Mouse (Mus musculus): ENCODE measurements at regions not wholly inside any gene's neighbourhood (a gene's known extent, or its start where the extent isn't known, plus 50 kb on each side); places are given as distances from the start of the nearest gene placed in this dataset.

DNA sequence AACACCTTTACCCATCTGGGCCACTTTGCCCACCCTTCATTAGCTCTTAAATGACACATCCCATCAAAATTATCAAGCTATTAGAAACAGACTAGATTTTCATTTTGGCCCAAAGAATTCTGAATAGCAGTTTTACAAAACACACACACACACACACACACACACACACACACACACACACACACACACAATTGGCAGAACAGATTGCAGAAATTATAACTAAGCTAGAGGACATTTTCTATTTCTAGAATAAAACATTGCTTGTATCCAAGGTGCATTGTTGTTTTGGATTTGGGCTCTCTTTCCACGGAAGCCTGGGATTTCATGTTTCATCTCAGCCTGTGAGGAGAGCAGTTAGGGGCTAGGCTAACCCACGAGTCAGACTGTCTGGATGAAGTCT is 455.1 kb downstream of the Etnk1 start:
- no peak for DNase-seq (ENCODE audit: low spot score)

DNA sequence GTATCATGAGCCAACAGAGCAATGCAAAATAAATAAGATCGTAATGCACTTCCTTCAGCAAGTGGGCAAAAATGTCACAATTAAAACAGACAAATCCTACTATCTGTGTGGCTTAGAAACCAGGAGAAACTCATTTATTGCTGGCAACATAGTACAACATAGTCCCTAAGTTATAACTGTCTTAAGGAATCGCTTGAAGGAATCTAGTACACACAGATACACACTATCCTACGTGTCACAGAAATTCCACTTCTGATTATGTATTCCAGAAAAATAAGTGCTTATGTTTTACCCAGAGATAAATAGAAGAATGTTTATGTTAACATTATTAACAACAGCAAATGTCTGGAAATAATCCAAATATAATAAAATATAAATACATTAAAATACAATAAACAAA is 457.9 kb downstream of the Etnk1 start:
- no peak for DNase-seq (ENCODE audit: low spot score)

DNA sequence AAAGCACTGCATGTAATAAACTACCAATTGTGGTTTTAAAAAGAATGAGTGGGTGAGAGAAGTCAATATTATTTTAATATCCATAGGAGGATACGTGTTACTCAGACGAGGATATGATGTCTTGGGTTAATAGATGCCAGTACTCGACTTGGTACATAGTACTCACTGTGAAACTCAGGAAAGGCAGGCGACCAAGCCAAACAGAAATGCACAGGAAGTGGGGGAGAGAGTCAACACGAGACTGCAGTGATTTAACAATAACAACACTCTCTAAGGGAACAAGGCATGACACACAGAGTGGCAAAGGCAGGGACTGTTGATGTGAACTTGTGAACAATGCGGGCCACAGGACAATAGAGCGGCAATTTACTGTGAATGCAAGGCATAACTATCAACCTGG is 464.6 kb downstream of the Etnk1 start:
- DNase-seq (ENCODE audit: low spot score): no peak

DNA sequence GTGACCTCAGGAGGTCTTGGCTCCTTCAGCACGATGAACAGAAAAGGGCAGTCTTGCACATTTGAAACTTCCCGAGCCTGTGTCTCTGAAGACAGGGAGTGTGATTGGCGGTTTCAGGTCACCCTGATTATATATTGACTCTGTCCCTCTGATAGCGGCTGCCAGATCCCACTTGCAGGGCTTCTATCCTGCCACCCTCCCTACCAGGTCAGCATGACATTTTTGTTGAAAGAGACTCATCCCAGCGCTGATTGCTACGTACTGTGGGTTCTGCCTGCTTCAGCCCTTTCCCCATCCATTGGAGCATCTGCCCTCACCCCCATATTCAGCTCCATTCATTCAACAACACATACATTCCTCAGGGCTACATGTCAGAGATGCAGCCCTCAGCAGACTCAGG is 466.7 kb downstream of the Etnk1 start:
- peak; percentile 69 for DNase-seq (ENCODE audit: low spot score)

DNA sequence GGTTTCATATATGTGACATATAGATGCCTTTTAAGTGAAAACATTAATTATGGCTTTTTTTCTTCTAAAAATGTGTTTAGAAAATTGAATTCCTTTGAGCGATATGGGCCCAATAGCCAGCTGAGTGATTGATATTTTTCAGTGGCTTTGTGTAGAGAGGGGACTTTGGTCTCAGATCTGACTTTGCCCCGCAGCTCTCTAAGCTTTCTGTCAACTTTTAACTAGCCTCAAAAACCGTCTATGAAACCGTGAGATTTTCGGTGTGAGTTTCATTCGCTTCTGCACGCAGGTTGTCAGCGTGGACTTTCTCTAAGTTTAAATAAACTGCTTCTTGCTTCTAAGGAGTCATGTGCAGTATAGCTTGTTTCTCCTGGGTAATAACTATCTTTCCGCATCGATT is 467.3 kb downstream of the Etnk1 start:
- DNase-seq (ENCODE audit: low spot score): peak; percentile 55

DNA sequence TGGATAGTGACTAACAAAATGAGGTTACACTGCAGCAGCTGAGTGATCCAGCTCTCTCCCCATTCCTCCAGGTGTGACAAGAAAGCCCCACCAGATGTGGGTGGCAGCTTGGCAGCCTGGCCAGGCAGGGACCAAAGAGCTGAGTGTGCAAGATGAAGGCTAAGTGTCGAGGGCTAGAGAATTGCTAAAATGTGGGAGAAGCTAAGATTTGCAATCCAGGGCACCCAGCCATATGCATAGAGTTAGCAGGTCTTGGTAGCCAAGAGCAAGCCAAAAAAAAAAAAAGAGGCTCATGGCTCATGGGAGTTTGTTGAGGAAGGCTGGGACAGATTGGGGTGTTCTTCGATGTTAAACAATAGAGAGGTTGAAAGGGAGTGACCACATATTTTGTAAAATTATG is 468.0 kb downstream of the Etnk1 start:
- DNase-seq (ENCODE audit: low spot score): no peak

DNA sequence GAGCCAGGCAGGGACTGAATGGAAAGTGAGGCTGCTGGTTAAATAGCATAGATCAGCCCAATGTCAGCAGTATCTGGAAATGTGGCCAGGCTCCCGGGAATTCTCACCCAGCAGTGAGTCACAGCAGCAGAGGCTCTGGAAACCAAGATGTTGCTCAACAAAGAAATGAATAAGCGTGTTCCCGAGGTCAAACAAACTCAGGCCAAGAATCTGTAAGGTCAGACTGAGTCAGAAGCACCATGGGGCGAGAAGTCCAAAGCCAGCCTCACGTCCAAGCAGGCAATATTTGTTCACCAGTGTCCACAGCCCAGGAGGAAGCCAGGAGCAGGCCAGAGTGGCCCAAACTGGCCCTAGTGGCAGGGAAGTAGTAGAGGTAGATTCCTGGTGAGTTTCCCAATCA is 473.6 kb downstream of the Etnk1 start:
- peak; percentile 84 for DNase-seq (ENCODE audit: low spot score)

DNA sequence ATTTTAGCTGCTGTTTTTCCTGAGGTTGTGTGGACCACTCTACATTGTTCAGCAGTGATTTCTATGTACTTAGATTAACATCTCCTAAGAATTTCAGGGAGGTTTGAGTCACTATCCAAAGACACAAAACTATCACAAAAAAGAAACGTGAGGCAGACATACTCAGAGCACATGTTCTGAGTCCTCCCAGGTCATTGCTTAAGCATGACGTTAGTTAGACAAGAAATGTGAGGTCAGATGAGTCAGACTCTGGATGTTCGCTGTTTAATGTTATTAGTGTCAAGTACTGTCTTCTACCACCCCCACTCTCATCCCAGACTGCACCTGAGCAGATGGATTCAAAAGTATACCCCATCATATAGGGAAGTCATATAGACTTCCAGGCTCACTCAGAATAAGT is 475.0 kb downstream of the Etnk1 start:
- no peak for DNase-seq (ENCODE audit: low spot score)

DNA sequence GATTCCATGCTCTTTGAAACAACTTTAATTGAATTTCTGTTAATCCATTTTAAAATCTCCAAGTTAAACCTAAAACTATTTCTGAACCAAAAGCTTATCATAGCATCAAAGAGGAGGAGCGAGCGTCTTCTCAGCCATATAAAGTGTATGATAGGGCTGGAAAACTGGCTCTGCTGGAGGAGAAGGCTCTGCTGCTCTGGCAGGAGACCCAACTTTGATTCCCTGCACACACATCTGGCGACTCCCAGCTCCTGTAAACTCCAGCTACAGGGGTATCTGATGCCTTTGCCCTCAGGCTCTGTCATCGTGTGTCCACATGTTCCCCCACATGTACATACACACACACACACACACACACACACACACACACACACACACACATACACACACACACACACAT is 479.0 kb downstream of the Etnk1 start:
- no peak for DNase-seq (ENCODE audit: low spot score)

DNA sequence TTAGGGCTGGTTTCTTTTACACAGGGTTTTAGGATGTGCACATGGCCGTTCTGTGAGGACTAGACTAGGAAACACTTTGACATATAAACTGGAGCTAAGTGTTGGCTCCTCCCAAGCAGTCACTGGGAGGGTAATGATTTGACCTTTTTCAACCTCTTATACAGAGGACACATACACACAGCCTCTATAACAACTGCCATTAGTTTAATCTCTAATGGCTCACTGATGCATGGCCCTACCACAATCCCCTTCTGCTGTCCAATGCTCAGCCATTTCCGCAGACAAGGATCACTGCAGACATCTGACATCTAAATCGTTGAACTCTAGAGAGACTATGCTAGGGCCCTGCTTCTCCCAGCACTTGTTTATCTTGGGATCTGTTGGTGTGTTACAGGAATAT is 481.5 kb downstream of the Etnk1 start:
- no peak for DNase-seq (ENCODE audit: low spot score)

DNA sequence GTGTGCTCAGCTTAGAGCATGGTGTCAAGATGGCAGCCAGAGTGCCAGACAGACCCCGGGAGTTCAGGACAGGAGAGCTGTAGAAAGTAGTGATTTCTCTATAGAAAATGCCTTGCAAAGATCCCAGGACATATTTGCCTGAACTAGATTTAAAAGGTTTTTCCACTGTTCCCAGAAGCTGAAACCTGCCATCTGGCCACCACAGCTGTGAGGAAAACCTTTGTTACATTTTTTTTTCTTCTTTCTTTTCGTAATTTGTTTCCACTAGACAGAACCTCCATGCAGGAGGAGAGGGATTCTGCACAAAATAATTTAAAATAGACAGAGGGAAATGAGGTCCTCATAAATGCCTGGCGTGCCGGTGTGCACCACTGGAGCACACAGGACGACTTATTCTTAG is 489.6 kb downstream of the Etnk1 start:
- DNase-seq (ENCODE audit: low spot score): no peak

DNA sequence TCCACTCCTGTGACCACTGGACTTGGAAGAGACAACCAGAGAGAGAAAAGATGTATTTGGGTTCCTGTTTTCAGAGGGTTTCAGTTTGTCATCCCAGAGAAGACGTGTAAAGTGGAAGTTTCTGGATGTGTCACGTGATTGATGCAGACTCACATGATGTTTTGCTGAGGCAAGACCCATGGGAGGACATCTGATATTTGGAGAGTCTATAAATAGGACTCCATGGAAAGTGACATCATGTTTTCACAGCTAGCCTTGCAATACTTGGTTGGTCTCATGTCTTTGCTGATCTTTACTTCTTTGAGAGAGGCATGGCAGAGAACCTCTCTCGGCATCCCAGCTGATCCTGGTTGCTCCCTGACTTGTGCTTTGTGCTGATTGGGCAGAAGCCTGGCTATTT is 493.8 kb downstream of the Etnk1 start:
- DNase-seq (ENCODE audit: low spot score): no peak

DNA sequence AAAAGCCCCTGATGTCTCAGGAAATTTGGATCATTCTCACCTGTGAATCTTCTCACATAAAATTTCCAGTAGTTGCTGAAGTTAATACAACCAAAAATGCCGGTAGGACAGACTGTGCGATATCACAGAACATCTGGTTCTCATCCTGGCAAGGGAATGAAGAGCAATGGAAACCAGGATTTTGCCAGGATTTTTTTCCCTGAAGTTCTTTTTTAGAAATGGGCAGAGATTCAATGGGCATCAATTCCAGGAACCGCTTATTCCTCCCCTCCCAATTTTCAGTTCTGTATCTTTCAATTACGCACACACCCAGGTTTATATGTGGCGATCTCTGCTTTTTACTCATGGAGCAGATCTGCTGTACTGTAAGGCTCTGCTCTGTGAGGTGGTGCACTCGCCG is 496.3 kb downstream of the Etnk1 start:
- no peak for DNase-seq (ENCODE audit: low spot score)

DNA sequence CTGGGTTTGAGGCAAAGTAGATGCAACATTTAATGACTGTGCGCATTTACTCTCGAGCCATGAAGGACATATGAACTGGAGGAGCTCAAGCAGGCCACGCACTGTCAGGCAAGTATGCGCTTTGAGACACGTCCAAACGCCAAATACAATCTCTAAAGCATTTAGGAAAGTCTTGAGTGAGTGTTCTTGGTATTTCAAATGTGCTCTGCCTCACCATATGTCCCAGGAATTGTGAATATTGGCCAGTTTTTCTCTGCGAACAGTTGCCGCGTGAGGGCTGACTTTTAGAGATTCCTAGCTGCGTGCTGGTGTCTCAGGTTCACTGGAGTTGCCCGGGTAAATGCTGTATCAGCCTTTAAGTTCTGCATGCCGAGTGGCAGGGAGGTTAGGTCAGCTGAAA is 498.4 kb downstream of the Etnk1 start:
- no peak for DNase-seq (ENCODE audit: low spot score)

DNA sequence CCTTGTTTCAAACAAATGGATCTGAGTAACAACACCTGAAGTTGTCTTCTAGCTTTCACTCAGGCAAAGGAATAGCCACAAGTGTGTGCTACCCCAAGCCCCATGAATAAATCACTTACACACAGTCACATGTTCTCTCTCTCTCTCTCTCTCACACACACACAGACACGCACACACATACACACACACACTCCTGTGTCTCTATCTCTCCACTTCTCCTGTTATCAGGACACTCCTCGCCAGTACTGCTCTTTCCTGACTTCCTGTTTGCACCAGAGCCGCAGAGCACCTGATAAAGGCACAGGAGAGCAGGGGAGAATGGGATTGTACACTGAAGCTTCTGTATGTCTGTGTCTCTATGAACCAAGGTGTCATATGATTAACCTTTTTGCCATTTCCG is 501.5 kb downstream of the Etnk1 start:
- DNase-seq (ENCODE audit: low spot score): no peak

DNA sequence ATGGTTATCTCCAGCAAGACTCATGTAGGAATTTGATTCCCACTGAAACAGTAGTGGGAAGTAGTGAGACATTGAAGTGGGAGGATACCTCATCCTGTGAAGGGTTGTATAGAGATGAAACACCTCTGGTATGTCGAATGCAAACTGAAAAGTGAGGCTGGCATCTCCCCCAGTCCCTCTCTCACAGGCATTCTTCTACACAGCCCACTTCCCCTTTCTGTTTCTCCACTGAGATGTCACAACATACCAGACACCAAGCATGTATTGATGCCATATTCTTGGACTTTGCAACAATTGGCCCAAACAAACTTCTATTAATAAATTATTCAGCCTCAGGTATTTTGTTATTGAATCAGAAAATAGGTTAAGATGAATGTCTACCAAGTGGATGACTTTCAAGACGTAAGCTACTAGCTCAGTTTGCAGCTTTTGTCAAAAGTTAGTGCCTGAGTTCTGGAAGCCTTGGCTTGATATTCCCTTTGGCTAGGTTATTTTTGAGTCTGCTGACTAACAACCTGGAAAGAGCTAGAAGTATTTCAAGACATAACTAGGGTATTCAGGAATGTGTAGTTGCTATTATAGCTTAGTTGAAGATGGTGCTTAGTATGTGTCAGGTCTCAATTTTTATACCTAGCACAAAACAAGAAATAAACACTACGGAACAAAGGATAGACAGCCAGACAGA is 502.6 kb downstream of the Etnk1 start:
- no peak for DNase-seq (ENCODE audit: low spot score)

DNA sequence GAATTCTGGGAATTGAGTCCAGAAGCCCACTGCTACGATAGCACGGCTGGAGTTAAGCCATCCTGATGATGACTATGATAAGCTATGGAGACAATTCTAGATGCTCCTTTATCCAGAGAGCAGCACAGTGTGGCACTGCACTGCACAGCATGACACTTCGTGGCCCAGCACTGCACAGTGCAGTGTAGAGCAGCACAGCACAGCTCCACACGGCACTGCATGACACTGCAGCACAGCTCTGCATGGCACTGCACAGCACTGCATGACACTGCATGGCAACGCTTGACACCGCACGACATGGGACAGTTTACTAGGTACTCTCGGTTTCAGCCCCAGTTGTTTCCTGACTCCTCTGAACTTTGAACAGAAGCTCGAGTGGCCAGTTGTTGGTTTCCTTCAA is 523.1 kb downstream of the Etnk1 start:
- DNase-seq (ENCODE audit: low spot score): no peak

DNA sequence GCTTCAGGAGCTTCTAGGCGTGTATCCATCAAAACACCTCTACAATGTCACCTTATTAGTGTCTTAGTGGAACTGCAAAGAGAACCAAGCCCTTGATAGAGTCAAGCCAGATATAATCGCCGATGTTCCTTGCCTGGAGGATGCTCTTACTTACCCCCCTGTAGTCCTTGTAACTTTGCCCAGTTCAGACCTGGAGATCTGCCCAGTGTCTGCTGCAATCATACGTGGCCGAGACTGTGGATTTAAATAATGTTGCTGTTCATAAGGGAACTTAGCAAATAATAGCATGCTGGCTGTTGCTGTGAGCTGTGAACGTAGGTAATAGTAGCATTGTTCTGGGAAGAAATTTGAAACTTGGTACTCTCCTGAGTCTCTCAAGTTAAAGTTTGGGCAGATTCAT is 523.8 kb downstream of the Etnk1 start:
- no peak for DNase-seq (ENCODE audit: low spot score)

DNA sequence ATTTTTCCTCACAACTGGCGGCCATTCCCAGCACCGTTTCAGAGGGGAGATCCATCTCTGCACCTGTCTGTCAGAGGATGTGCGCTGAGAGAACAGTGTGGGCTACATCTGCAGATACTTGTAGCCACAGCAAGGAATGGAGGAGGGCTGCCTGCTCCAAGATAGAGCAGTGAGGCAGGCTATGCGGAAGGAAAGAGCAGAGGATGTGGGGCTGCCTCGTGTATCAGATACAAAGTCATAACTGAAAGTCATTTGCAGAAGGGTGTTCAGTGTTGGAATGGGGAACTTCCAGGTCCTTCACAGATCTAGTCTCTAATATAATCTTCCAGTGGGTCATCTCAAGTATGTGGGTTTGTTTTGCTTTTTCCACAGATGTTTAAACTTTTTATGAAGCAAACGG is 531.0 kb downstream of the Etnk1 start:
- DNase-seq (ENCODE audit: low spot score): no peak

DNA sequence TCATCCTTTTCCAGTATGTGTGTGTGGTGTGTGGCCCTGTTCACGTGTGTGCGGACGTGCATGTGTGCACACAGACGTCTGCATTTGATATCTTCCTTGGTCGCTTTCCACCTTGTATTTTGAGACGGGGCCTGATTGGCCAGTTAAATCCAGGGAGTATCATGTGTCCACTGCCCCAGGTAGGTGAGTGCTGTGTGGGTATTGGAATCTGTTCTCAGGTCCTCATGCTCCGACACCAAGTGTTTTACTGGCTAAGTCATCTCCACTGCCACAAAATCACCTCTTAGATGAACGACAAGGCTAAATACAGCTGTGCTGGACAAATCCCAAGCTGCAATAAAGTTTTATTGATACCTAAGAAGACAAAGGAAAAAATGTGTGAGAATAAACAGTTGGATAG is 537.0 kb downstream of the Etnk1 start:
- DNase-seq (ENCODE audit: low spot score): no peak

DNA sequence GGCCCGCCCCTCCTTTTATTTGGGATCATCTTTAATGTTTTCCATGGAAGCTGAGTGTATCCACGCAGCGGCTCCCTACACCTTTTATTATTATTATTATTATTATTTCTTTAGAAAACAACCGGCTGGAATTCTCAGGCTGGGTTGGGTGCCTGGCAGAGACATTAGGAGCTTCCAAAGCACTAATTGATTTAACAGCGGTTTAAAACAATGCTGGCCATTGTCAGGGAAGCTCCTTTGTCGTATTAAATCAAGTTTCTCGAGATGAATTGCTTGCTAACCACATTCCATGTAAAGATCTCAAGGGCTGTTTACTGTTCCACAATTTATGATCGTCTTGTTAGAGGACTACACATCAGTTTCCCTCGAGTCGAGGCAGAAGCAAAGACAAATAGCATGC is 539.4 kb downstream of the Etnk1 start:
- no peak for DNase-seq (ENCODE audit: low spot score)

DNA sequence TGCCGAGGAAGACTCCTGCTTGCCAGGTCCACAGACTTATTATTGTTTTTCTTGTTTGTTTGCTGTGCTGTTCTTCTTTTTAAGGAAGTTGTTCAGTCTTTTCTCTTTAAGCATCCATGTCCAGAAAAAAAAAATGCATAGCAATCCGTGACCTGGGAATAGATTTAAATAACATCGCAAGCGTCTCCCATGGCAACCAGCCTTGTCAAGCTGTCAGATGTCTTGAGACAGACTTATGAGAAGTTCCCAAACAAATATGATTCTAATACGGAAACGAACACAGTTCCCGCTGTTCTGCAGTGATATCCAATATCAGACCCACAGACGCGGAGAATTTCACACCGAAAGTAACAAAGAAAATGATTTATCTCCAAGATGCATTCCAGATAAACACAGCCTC is 547.4 kb downstream of the Etnk1 start:
- DNase-seq (ENCODE audit: low spot score): no peak

DNA sequence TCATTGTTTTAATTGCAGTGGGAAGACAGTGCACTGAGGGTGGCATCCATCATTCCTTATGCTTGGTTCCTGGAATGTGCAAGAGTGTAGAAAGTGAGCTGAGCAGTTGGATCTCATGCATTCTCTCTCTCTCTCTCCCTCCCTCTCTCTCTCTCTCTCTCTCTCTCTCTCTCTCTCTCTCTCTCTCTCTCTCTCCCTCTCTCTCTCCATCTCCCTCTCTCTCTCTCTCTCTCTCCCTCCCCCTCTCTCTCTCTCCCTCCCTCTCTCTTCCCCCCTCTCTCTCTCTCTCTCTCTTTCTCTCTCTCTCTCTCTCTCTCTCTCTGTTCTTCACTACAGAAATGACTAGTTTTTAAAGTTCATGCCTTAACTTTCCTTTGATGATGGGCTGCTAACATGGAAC is 583.1 kb downstream of the Etnk1 start:
- DNase-seq (ENCODE audit: low spot score): no peak

DNA sequence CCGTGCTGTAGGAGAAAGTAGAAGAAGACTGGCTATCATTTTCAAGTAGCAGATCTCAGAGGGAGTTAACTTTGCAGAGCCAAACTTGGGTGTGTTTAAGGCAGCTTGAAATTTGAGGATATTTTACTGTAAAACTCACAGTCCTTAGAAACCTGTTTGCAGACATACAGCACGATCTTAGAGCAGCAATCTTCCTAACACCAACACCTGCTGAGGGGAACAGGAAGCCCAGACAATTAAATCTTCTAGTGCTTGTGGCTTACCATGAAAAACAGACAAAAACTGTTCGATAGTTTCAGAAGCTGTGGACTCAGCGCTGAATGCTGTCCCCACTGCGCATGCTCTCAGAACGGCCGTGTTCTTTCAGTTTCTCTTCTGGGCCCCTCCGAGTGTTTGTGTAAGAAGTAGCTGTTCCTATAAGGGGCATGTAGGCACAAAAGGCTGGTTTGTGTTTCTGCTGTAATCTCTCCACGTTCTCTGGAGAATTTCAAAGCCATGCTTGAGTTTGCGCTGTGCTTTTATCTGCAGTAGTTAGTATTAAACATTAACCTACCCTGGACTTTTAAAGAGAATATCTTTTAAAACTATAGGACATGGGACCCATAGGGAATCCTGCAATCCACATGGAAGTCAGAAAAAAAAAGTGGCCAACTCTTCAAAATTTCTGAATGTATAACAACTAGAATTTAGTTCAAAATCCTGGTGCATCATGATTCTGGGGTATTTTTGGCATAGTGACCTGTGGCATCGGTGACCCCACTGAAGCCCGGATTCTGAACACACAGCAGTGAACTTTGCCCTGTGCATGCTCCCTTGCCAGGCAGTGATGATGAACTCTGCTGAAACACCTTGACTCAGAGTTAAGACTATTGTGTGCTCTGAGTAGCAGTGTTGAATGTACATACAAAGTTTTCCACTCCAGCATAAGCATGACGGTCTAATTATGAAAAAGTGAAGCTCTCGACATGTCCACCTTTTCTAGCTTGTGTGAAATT is 584.4 kb downstream of the Etnk1 start:
- peak; percentile 62 for DNase-seq (ENCODE audit: low spot score)
